Mouse (Mus musculus): ENCODE data around the gene Pip5k1c. TPM values are rescaled to one million over a fixed set of nuclear protein-coding genes. Genes with fewer than 3 reads are reported as not detected.

The Pip5k1c gene
- polyA plus RNA-seq, 1 experiment from 2014 or later, result 61.3 TPM

DNA sequence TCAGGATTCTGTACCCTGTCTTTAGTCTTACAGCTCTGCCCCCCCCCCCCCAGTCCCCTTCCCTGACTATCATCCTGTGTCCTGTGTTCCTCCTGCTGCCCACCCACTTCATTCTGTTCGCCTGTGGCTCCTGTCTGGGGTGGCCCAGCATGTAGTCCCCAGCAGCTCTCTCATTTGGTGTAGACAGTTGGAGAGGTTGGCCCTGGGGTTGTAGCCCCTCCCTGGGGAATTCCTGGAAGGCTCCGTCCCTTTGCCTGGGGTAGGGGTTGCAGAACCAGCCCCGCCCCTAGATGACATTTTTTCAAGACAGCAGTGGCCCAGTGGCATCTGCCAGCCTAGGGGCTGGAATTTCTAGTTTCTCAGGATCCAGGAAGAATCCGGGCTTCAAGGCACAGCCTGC, 65.4 kb downstream of the Pip5k1c start:
- H3K9me3 ChIP-seq (replicated peaks), result no peaks in the 10 kb centered on the region
- H3K27me3 ChIP-seq, result peaks cover 8% of the 10 kb centered on the region
- peak overlapping the region; percentile 81 for H3K9ac ChIP-seq
- WGBS, result 35% methylated on average over 4 of the region's 4 CpGs
- 0 out of 2 replicates have a peak overlapping the region, but pooled peaks have one; percentile 43 for H3K27ac ChIP-seq
- ATAC-seq (replicated peaks; ENCODE audit: low FRiP score), result no peak
- peak overlapping the region; percentile 86 for H3K4me3 ChIP-seq (replicated peaks)
- peak overlapping the region; percentile 99 for H3K4me2 ChIP-seq
- H3K36me3 ChIP-seq, result 0 out of 2 replicates have a peak, but pooled peaks cover 10% of the 10 kb centered on the region
- peaks cover 61% of the 10 kb centered on the region for H3K4me1 ChIP-seq

DNA sequence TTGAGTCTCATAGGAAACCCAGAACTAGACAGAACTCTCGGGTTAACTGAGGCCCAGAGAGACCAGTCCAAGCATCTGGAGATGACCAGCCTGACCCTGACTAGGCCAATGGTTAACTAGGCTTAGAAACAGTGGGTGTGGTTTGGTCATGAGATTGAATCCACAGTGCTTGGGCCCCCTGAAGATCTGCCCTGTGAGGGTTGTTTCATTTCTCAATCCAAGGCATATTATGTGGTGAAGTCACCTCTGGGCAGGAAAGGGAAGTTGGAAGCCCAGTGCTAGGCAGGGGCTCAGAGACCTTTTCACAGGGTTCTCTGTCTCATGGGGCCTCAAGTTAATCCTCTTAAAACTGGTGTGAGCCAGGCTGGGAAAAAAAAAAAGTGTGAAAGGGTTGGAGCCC, 66.1 kb downstream of the Pip5k1c start:
- H3K4me3 ChIP-seq (replicated peaks), result peak overlapping the region; percentile 86
- H3K9me3 ChIP-seq (replicated peaks), result no peaks in the 10 kb centered on the region
- 0 out of 2 replicates have a peak overlapping the region, but pooled peaks have one; percentile 81 for H3K9ac ChIP-seq
- peaks cover 67% of the 10 kb centered on the region for H3K4me1 ChIP-seq
- H3K27ac ChIP-seq, result peak overlapping the region; percentile 43; the same call in 1 of the 2 replicates
- no peak for ATAC-seq (replicated peaks; ENCODE audit: low FRiP score)
- WGBS, result 44% methylated on average over 1 of the region's 1 CpGs
- peak overlapping the region; percentile 99 for H3K4me2 ChIP-seq
- H3K36me3 ChIP-seq, result 0 out of 2 replicates have a peak, but pooled peaks cover 10% of the 10 kb centered on the region
- H3K27me3 ChIP-seq, result peaks cover 14% of the 10 kb centered on the region

DNA sequence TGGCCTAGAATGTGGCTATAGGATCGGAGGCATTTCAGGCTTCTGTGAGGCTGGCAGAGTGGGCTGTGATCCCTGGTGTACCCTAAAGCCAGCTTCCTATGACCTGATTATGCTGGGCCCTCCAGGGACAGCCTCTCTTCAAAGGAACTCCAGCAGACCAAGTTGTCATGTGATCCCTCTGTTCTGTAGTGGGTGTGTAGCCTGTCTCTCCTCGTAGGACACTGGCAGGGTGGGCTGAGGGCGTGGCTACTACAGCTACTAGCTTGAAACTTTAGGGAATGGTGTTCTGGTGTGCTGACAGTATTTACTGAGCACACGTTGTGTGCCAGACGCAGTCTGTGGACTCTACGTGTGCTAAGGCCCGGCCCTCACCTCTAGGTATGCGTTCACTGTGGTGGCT, 68.0 kb downstream of the Pip5k1c start:
- H3K27ac ChIP-seq, result no peak overlapping the region

DNA sequence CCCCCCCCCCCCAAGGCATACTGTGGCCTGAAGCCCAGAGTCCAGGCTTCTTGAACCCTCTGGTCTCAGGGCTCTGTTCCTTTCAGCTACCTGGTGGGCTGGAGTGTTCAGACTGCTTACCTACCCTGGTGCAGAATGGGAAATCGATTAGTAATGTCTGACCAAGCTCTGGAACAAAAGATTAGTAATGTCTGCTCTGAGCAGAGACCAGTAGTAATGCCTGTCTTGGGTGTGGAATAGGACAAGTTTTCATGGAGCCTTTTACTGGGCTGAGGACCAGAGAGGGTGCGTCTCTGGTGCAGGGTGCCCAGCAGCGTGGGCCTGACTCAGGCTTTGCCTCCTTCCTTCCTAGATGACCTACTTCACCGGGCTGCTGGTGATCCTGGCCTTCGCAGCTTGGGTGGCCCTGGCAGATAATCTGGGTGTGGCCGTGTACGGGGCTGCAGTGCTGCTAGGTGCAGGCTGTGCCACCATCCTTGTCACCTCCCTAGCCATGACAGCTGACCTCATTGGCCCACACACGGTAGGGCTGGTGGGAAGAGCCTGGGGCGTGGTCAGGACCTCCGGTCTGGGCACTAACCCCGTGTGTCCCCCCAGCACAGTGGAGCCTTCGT, 69.7 kb downstream of the Pip5k1c start:
- no peak for ATAC-seq (replicated peaks; ENCODE audit: low FRiP score)

More for the DNA sequence above, 68.0 kb downstream of the Pip5k1c start:
- ATAC-seq (replicated peaks; ENCODE audit: low FRiP score), result no peak
- Histone ChIP-seq H3K9me3 (replicated peaks) (no peaks in the 10 kb centered on the region), H3K4me3 (replicated peaks) (no peak overlapping the region), H3K9ac (no peak overlapping the region), H3K4me1 (peaks cover 86% of the 10 kb centered on the region), H3K4me2 (no peak overlapping the region), H3K27me3 (peaks cover 18% of the 10 kb centered on the region), H3K36me3 (0 out of 2 replicates have a peak, but pooled peaks cover 10% of the 10 kb centered on the region)
- WGBS, result 58% methylated on average over 8 of the region's 8 CpGs

DNA sequence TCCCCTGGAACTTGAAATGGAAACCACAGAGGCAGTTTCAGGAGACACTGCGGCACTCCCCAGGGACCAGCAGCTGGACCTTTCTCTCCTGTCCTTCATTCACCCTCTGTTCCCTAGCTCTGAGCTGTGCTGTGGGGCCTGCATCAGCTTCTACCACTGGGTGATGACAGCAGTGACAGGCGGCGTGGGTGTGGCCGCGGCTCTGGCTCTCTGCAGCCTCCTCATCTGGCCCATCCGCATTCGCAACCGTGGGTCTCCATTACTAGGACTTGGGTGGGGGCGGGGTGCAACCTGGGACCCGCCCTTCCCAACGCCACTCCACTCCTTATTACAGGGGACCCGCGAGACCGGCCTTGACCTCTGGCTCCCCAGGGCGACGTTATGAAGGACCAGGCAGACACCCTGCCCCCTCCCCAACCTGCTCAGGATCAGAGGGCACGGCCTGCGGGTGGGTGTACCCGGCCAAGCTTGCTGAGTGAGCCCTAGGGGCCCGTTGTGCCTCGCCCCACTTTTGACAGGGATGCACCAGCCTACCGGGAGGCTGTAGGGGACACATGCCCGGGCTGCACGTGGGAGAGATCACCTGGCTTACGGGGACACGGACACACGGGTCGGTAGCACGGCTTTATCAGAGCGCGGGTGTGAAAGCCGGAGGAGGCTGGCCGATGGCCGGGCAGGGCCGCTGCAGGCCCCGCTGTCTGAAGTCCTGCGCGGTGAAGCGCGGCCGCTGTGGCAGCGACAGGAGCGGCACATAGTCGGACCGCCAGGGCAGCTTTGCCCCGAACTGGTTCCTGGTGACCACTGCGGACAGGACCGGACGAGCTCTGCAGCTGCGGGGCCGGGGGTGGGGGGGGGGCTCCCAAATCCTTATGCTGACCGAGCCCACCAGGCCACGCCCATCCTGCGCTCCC, 70.9 kb downstream of the Pip5k1c start:
- peaks cover 70% of the 10 kb centered on the region for H3K4me1 ChIP-seq
- WGBS, result 8% methylated on average over 53 of the region's 54 CpGs
- peak overlapping the region; percentile 40 for H3K4me3 ChIP-seq (replicated peaks)
- peak overlapping the region; percentile 72 for H3K4me2 ChIP-seq
- H3K9ac ChIP-seq, result peak overlapping the region; percentile 21
- peaks cover 36% of the 10 kb centered on the region for H3K36me3 ChIP-seq
- H3K9me3 ChIP-seq (replicated peaks), result no peaks in the 10 kb centered on the region
- ATAC-seq (replicated peaks; ENCODE audit: low FRiP score), result no peak
- H3K27me3 ChIP-seq, result peaks cover 18% of the 10 kb centered on the region
- H3K27ac ChIP-seq, result no peak overlapping the region

More for the DNA sequence above, 69.7 kb downstream of the Pip5k1c start:
- Histone ChIP-seq H3K4me3 (replicated peaks) (no peak overlapping the region), H3K9ac (no peak overlapping the region), H3K27me3 (peaks cover 18% of the 10 kb centered on the region), H3K4me2 (0 out of 2 replicates have a peak overlapping the region, but pooled peaks have one; percentile 0), H3K27ac (no peak overlapping the region), H3K36me3 (peaks cover 24% of the 10 kb centered on the region), H3K4me1 (peaks cover 82% of the 10 kb centered on the region), H3K9me3 (replicated peaks) (no peaks in the 10 kb centered on the region)
- WGBS, result 80% methylated on average over 12 of the region's 12 CpGs

DNA sequence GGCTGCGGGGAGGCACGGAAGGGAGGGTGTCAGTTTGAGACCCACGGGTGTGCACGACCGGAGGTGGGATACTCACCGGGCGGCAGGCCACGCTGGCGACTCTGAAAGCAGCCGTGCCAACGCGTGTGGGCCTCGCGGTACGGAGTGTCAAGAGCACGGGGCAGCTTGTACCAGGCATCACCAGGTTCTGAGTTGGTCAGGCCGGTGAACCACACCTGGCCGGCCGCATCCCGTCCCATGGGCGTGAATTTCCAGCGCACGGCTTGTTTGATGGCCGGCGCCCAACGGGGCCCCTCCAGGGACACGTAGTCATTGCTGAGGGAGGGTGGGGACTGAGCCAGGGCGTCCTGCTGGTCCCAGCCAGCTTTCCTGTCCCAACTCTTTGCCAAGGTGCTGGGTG, 71.9 kb downstream of the Pip5k1c start:
- ATAC-seq (replicated peaks; ENCODE audit: low FRiP score), result 0 out of 2 replicates have a peak, but pooled peaks have one; percentile 13
- H3K4me1 ChIP-seq, result peaks cover 62% of the 10 kb centered on the region
- peak overlapping the region; percentile 72 for H3K4me2 ChIP-seq
- WGBS, result 11% methylated on average over 28 of the region's 28 CpGs
- peaks cover 46% of the 10 kb centered on the region for H3K36me3 ChIP-seq
- H3K27me3 ChIP-seq, result peaks cover 18% of the 10 kb centered on the region
- peak overlapping the region; percentile 21; the same call in 1 of the 2 replicates for H3K9ac ChIP-seq
- no peaks in the 10 kb centered on the region for H3K9me3 ChIP-seq (replicated peaks)
- no peak overlapping the region for H3K27ac ChIP-seq
- H3K4me3 ChIP-seq (replicated peaks), result peak overlapping the region; percentile 40

DNA sequence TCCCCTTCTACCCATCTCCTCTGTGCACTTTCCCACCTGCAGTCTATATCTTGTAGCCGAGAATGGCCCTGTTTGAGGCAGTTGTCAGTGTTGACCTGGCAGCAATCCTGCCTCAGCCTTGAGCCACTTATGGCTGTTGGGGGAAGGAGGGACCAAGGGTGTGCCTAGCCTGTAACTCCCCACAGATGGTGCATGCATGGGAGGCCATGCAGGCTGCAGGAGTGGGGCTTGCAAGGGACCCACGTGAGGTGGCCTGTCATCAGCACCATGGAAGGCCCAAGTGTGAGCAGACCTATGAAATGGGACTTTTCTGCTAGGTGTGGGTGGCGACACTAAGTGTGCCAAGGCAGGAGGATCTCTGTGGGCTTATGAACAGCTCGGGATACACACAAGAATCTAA, 72.3 kb downstream of the Pip5k1c start:
- peak overlapping the region; percentile 72; the same call in 1 of the 2 replicates for H3K4me2 ChIP-seq
- 0 out of 2 replicates have a peak, but pooled peaks have one; percentile 3 for ATAC-seq (replicated peaks; ENCODE audit: low FRiP score)
- H3K4me3 ChIP-seq (replicated peaks), result no peak overlapping the region; the same call in 1 of the 2 replicates
- H3K27ac ChIP-seq, result no peak overlapping the region
- peaks cover 58% of the 10 kb centered on the region for H3K4me1 ChIP-seq
- H3K9me3 ChIP-seq (replicated peaks), result no peaks in the 10 kb centered on the region
- H3K27me3 ChIP-seq, result peaks cover 18% of the 10 kb centered on the region
- WGBS, result 44% methylated on average over 4 of the region's 4 CpGs
- H3K9ac ChIP-seq, result no peak overlapping the region
- peaks cover 50% of the 10 kb centered on the region for H3K36me3 ChIP-seq

DNA sequence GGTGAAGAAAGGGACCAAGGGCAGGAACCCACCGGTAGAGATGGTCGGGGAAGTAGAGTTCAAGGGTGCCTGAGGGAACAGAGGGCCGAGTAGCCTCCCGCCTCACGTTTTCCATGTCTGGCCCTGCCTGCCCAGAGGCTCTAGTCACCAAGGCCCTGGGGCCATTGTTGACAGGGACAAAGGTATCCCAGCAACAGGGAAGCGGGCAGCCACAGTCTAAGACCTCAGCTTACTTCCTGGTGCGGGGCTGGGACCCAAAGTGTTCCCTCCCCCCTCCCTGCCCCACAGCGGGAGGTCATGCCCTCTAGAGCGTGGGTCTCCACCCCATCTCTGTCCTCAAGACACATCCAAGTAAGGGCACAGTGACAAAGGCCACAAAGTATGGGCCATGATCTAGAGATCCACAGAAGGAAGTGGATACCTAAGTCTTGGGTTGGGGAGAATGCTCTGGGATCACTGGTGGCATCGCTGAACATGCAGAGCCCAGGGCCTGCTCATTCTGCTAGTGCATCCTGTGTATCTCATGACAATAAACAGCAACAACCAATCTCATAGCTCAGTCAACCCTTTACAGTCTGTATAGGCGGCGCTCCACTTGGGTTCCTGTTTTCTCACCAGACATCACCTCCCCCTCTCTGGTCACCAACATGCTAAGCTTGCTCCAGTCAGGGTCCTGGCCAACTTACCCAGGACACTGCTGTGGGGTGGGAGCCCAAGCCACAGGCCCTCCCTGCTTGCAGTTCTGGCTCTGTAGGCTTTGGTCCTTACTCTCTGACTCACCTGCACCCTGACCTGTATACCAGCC, 73.1 kb downstream of the Pip5k1c start, which contains the start of gene 4930404N11Rik:
4930404N11Rik (minus strand) TSS at position 145 of the 805 bp plus-strand sequence.
- Histone ChIP-seq H3K36me3 (peaks cover 58% of the 10 kb centered on the region), H3K4me1 (peaks cover 50% of the 10 kb centered on the region), H3K4me2 (peak within 1 kb of the TSS; percentile 72), H3K27ac (peak within 1 kb of the TSS; percentile 29; the same call in 1 of the 2 replicates), H3K27me3 (peaks cover 18% of the 10 kb centered on the region), H3K4me3 (replicated peaks) (peak within 1 kb of the TSS; percentile 40), H3K9me3 (replicated peaks) (no peaks in the 10 kb centered on the region), H3K9ac (peak within 1 kb of the TSS; percentile 21; the same call in 1 of the 2 replicates)
- no peak for ATAC-seq (replicated peaks; ENCODE audit: low FRiP score)
- 36% methylated on average over 12 of the region's 12 CpGs for WGBS

DNA sequence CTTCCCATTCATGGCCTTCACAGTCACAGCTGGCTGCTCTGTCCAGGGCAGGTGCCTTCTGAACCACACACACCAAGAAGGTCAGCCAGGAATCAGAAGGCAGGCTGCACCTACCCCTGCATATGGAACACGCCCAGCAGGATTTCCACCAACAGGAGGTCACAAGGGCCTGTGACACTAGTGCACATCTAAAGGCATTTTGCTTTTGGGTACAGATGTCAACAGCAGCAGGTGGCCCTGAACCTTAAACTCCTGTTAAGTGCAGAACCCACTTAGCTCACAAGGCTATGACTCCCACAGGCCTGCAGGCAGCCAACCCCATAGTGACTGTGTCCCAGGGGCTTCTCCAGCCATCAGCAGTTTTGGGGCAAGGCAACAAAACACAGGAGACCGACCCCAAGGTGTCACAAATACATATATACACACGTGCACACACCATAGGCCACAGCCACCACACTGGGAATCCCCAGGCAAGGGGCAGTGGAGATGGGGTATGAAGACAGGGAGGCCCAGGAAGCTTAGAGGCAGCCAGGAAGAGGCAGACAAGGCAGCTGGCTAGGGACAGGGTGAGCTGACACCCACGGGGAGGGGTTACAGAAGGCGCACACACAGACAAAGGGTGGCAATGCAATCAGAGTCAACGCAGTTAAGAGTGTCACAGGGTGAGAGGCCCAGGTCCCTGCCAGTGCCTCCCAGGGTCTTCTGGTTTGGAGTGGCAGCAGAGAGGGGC, 73.9 kb downstream of the Pip5k1c start:
- ATAC-seq (replicated peaks; ENCODE audit: low FRiP score), result no peak
- Histone ChIP-seq H3K36me3 (peaks cover 60% of the 10 kb centered on the region), H3K27me3 (peaks cover 18% of the 10 kb centered on the region), H3K4me1 (peaks cover 45% of the 10 kb centered on the region), H3K4me3 (replicated peaks) (no peak overlapping the region), H3K4me2 (no peak overlapping the region), H3K9me3 (replicated peaks) (no peaks in the 10 kb centered on the region), H3K9ac (no peak overlapping the region), H3K27ac (peak overlapping the region; percentile 29; the same call in 1 of the 2 replicates)
- WGBS, result 75% methylated on average over 6 of the region's 6 CpGs

DNA sequence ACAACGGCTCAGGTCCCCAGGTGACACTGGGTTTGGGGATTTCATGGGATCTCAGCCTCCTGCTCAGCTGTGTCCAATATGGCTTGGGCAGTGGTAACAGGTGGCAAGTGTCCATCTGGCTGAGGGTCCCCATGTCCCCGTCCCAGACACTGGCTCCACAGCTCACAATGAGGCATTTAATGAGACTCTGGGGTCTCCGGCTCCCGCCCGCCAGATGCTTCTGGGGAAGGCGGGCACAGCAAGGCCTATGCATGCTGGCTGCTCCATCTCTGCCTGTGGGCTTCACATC, 74.4 kb downstream of the Pip5k1c start:
- Histone ChIP-seq H3K4me2 (no peak overlapping the region), H3K27ac (0 out of 2 replicates have a peak overlapping the region, but pooled peaks have one; percentile 29), H3K4me3 (replicated peaks) (no peak overlapping the region), H3K4me1 (peaks cover 41% of the 10 kb centered on the region), H3K9me3 (replicated peaks) (no peaks in the 10 kb centered on the region), H3K9ac (no peak overlapping the region), H3K36me3 (peaks cover 61% of the 10 kb centered on the region), H3K27me3 (peaks cover 18% of the 10 kb centered on the region)
- ATAC-seq (replicated peaks; ENCODE audit: low FRiP score), result no peak
- WGBS, result 87% methylated on average over 6 of the region's 6 CpGs
